Mouse (Mus musculus) heart, postnatal 10 days (tissue): ENCODE data around the gene Adam11. TPM values are rescaled to one million over a fixed set of nuclear protein-coding genes. Genes with fewer than 3 reads are reported as not detected.

Source experiments
- DNase-seq, 2 experiments: peaks; one replicate each; pipeline ENCODE4 v3.0.0; 2021
- intact Hi-C: fragments of 180-260 bp; cut with DNase I; formaldehyde crosslinking; loops from one replicate; pipeline ENCODE4 v1.15.1; 2025
- total RNA-seq, 2 experiments: library from RNA; stranded (reverse); gene quantifications; 2 replicates each; pipeline ENCODE4 v1.2.3; 2021

Adam11 gene
- total RNA-seq, 2 experiments from 2014 or later, result 5.8 TPM

- intact Hi-C loops, result no loop called here
- DNase-seq, result no peak
Measured at GRCm38 (mm10) chr11:102752896-102753590, 8.2 kb upstream of the Adam11 start.

- DNase-seq, result no peak
- intact Hi-C loops, result no loop called here
Measured at GRCm38 (mm10) chr11:102753591-102754324, 7.5 kb upstream of the Adam11 start.

DNA sequence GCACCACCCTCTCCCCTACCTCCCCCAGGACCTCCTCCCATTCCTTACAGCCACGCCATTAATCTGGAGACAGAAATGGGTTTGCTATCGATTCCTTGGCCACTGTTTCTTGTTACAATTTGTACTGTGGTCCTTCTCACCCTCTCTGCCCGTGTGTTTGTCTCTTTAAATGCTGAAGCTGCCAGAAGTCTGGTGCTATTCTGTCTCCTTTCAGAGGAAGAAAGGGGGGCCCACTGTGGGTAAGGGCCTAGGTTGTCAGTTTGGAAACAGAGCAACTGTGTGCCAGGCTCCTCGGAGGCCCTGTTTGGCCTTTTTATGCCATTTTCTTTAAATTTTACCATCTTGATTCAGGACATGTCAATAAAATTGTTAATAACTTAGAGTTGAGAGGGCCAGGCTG is 6.8 kb upstream of the Adam11 start:
- no peak for DNase-seq
- intact Hi-C loops, result no loop called here

DNA sequence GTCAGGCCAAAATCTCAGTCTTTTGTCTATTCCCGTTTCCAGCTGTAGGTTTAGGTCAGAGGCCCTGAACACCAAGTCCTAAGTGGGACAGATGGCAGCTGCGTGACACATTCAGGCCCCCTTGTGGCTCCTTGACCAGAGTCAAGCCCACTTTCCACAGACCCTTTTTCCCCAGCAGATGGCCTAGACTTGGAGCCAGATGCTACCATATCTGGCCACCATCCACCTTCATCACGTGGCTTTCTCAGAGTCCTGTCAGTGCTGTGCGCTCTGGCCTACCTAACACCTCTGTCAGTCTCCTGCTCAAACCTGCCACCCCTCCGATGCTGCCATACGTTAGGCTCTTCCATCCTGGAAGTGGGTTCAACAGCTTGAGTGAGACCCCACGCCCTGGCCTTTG is 5.8 kb upstream of the Adam11 start:
- intact Hi-C loops, result no loop called here

GRCm38 (mm10) chr11:102758977-102759376 is 2.3 kb upstream of the Adam11 start:
- no peak for DNase-seq
- intact Hi-C loops, result no loop called here

More for the DNA sequence above, 5.8 kb upstream of the Adam11 start:
- DNase-seq, result no peak

- DNase-seq, result no peak
- intact Hi-C loops, result no loop called here
Measured at GRCm38 (mm10) chr11:102760805-102761308, 382 bp upstream of the Adam11 start.

DNA sequence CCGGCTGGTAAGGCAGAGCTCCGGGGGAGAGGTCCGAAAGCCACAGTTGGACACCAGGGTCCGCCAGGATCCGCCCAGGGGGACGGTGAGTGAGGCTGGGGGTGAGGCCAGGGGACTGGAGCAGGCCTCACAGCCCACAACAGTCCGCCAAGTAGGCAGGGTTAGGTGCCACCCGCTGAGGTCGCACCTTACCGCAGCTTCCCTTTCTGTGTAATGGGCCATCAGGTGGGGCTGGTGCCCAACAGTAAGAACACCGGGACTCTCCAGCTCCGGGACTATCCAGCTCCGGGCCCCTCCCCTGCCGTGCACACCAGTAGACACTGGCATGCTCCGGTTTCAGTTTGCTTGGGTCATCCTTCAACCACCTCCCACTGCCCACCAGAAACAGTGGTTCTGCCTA is 1.0 kb downstream of the Adam11 start:
- DNase-seq, result no peak
- intact Hi-C loops, result no loop called here

DNA sequence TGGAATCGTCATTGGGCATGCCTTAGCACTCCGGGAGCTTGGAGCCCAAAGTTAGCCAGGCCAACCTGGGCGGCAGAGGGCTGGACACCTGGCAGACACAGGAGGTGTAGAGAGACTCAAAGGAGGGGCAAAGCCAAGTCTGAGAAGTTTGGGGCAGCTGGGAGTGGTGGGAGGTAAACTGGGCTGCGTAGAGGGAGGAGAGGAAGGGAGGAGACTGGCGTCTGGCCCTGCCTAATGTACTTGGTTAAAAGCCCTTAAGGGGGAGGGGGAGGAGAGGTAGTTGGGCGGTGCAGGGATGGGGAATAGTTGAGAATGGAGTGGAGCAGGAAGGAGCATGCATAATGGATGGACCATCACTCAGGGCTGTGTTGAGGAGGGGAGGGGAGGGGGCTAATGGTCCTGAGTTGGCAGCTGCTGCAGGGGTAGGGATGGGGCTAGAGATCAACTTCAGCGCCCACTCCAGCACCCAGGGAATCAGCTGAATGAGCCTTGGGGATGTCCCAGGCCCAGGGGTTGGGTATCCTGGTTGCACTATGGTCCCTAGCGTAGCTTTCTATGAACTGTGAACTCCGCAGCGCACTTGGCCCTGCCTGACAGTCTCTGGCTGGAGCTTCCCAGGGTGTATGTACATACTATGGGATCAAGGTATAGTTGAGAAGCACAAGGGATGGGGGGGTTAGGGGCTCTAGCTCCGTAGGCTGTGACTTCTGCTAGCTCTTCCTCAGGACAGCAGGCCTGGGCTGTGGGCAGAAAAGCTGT is 1.9 kb downstream of the Adam11 start:
- intact Hi-C loops, result no loop called here
- DNase-seq, result no peak

DNA sequence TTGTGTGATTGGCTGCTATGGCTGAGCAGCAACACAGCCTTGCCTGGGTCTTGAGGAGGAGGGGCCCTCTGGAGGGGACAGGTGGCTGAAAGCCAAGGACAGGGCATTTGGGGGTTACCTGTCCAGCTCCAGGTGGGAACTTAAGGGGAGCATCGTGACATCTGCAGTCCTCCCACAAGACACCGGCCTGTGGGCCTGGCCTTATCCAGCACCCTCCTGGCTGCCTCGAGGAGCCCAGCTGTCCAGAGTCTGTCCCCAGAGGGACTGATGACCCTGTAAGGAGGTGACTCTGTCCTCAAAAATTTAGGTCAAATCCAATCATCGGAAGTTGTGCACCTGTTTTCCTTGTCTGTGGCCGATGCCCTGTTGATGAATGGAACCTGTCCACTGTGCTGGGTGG is 4.2 kb downstream of the Adam11 start:
- intact Hi-C loops, result no loop called here
- DNase-seq, result no peak

DNA sequence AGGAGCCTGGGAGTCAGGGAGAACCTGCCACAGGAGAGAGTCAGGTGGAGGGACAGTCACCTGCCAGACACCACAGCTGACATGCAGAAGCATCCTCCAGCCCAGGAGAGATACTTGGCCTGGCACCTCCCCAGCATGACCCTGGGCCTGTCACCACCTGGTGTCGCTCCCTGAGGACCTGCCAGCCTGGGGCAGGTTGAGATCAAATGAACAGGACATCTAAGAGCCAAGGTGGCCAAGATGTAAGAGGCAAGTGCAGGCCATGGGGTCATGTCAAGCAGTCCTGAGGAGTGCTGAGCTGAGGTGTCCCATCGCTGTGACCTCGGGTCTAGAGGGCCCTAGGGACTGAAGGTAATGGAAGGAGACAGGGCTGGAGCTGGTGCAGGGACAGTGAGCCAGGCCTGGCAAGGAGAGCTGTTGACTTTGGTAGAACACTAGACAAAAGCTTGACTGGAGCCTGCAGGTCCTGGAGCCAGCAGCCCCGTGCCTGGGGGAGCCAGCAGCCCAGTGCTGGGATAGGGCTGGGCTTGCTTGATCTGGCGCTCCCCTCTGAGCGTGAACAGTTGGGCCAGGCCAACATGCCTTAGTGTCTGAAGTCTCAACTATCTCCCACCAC is 5.9 kb downstream of the Adam11 start:
- DNase-seq, result no peak
- intact Hi-C loops, result no loop called here

DNA sequence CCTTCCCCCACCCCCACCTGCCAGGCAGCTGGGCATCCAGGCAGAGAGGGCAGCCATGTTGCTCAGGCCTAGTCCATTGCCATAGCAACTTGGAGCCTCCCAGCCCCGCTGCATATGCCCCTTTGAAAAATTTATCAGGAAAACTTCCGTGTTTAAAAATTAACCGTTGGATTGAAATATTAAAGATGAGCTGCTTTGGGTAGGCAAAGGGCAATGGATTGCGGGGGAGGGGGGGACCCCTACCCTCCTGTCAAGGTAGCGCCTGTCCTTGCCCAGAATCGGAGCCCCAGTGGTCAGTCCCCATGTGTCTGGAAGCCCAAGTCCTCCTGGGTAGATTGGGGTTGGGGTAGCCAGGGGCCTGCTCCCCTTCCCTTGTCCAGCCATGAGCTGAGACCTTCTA is 7.9 kb downstream of the Adam11 start:
- intact Hi-C loops, result no loop called here
- DNase-seq, result no peak

GRCm38 (mm10) chr11:102769993-102770661 is 8.9 kb downstream of the Adam11 start:
- intact Hi-C loops, result no loop called here
- no peak for DNase-seq

DNA sequence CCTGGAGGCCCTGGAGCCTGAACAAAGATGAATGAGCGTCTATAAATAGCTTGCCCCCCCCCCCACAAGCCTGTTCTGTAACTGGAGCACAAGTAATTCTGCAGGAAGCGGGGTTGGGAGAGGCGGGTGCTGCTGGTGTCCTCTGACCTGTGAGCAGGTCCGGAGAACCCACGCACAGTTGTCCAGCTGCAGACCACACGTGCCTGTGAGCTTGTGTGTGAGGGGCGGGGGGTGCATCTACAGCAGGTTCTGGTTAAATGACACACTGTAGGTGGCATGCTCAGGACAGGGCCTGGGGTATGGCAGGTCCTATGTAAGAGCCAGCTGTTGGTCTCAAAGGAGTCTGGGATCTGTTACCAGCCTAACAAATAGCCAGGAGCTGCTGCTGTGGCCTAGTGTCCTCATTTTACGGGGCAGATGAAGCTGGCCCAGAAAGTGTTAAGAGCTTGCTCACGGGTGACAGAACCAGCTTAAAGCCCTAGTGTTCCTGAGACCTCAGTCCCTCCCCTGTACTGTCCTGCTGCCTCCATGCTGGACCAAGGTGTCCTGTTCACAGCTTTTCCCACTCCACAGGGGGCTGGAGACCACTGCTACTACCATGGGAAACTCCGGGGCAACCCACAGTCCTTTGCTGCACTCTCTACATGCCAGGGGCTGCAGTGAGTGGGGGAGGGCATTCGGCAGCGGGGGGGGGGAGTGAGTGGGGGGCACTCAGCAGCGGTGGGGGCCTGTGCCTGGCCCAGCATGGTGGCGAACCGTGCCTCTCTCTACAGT is 9.6 kb downstream of the Adam11 start:
- DNase-seq, result no peak
- intact Hi-C loops, result no loop called here

DNA sequence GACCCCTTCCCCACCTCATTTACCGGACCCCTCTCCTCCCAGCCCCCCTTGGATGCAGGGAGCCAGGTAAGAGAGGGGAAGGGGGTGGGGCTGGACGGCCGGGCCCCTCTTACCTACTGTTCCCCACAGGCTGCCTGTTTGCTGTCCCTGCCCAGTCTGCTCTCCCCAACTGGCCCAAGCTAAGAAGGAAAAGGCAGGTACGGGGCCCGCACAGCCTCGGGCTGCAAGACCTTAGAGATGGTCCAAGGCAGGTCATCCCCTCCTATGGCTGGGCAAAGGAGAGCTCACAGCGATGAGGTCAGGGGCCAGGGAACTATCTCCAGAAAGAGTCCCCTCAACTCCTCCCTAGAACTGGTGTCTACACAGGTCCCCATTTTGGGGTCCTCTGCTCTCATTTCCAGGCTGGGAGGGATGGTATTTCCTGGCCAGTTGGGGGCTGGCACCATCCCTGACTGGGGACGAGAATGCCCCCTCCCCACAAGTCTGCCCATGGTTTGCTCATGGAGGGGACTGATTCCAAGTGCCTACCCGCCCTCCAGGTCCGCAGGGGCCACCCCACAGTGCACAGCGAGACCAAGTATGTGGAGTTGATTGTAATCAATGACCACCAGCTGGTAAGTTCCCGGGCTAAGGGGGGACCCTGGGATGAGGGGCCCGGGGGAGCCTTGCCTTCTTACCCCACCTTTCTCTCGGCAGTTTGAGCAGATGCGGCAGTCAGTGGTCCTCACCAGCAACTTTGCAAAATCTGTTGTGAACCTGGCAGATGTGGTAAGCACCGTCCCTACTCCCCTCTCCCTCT is 10.9 kb downstream of the Adam11 start:
- intact Hi-C loops, result loop anchor here (2.0 kb wide), 1 partner anchor 33 kb away; no protein-coding TSS in a partner anchor
- DNase-seq, result no peak

GRCm38 (mm10) chr11:102772771-102773700 is 11.8 kb downstream of the Adam11 start:
- no peak for DNase-seq
- intact Hi-C loops, result loop anchor here (2.0 kb wide), 1 partner anchor 34 kb away; no protein-coding TSS in a partner anchor

DNA sequence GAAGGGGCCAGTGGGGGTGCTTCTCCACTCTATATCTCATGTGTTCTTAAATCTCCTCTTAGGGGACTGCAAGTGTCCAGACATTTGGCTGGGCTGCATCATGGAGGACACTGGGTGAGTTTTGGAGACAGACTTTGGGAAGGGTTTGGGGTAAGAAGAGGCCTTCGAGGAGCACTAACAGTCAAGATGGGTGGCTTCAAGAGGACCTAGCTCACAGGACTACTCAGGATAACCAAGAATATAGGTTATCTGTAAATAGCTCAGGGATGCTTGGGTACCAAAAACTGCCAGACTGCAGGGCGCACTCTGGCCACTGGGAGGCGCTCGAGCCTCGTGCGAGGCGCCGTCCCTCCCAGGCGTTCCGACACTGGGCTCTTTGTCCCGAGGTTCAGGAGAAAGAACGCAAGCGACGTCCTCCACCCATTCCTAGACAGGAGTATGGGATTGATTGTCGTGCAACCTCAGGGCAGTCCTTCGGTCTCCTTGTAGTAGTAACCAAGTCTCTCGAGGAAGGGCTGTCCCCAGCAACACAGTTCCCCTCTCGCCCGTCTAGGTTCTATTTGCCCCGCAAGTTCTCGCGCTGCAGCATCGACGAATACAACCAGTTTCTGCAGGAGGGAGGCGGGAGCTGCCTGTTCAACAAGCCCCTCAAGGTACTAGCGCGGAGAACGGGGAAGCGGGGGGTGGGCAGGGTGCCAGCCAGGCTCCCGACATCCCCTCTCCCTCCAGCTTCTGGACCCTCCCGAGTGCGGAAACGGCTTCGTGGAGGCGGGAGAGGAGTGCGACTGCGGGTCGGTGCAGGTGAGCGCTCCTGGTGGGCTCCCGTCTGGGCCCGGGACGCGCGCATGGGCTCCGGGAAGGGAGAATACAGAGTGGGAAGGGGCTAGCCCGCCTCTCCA is 12.7 kb downstream of the Adam11 start:
- peak; percentile 90 to 94 for DNase-seq

More for the DNA sequence above, 12.7 kb downstream of the Adam11 start:
- intact Hi-C loops, result loop anchor here (1.0 to 2.0 kb wide), 4 partner anchors 35 to 219 kb away; no protein-coding TSS in a partner anchor
